ENCODE assay signal across 8 mouse cellular contexts in genomic region chr11:101248258-101248994, GRCm38 (mm10). TPM values are rescaled to one million over a fixed set of nuclear protein-coding genes. Genes with fewer than 3 reads are reported as not detected.
DNase-seq lines count a peak whose midpoint lies in the region; ATAC-seq and TF ChIP-seq lines count a peak whose summit lies in the region.

No protein-coding gene starts in this region.

- TF ChIP-seq POLR2A in thymus, adult 2 months (IDR thresholded peaks at IDR 0.05; ENCODE audit: control insufficient read depth, extremely low read depth, insufficient read depth, low read length, poor library complexity), result no peak

- DNase-seq in thymus, adult 2 months, result peak; percentile 57
- DNase-seq in thymus, adult 18-20 months, result no peak
- DNase-seq in cerebellum, adult 8-10 months, result peak; percentile 42
- DNase-seq in heart, adult 18-20 months, result peak; percentile 85 to 89
- peak; percentile 84 for DNase-seq in kidney, adult 18-20 months

- H3K27ac ChIP-seq in thymus, adult 2 months (ENCODE audit: control insufficient read depth, insufficient read depth, low read length), result no peak overlapping the region
- H3K27ac ChIP-seq in limb, embryonic 12.5 days, result no peak overlapping the region
- no peak overlapping the region for H3K27ac ChIP-seq in neural tube, embryonic 13.5 days (replicated peaks)

- peaks cover 16% of the 10 kb centered on the region for H3K27me3 ChIP-seq in thymus, adult 2 months (ENCODE audit: control insufficient read depth, insufficient read depth, low read length)
- H3K27me3 ChIP-seq in limb, embryonic 12.5 days, result peaks cover 22% of the 10 kb centered on the region
- H3K27me3 ChIP-seq in neural tube, embryonic 13.5 days, result peaks cover 55% of the 10 kb centered on the region

- no peaks in the 10 kb centered on the region for H3K36me3 ChIP-seq in thymus, adult 2 months (ENCODE audit: control insufficient read depth, insufficient read depth, low read length)
- H3K36me3 ChIP-seq in limb, embryonic 12.5 days, result no peaks in the 10 kb centered on the region
- no peaks in the 10 kb centered on the region for H3K36me3 ChIP-seq in neural tube, embryonic 13.5 days

- no peak for ATAC-seq in limb, embryonic 12.5 days (ENCODE audit: insufficient number of reproducible peaks, insufficient read depth, low FRiP score, low TSS enrichment, low read depth)
- no peak for ATAC-seq in neural tube, embryonic 13.5 days (ENCODE audit: low read depth)
- ATAC-seq in megakaryocyte-erythroid progenitor cell, adult 5-6 weeks (replicated peaks; ENCODE audit: low FRiP score, low TSS enrichment, poor library complexity, severe bottlenecking), result no peak; the same call in 1 of the 2 replicates

- H3K9ac ChIP-seq in limb, embryonic 12.5 days (replicated peaks), result no peak overlapping the region
- no peak overlapping the region for H3K9ac ChIP-seq in neural tube, embryonic 13.5 days

- H3K4me2 ChIP-seq in limb, embryonic 12.5 days, result peak overlapping the region; percentile 2; the same call in 1 of the 2 replicates
- peak overlapping the region; percentile 93; the same call in 1 of the 2 replicates for H3K4me2 ChIP-seq in neural tube, embryonic 13.5 days

- H3K4me1 ChIP-seq in thymus, adult 2 months (replicated peaks; ENCODE audit: control insufficient read depth, insufficient read depth, low read length), result peaks cover 6% of the 10 kb centered on the region
- peaks cover 39% of the 10 kb centered on the region for H3K4me1 ChIP-seq in limb, embryonic 12.5 days (replicated peaks)
- H3K4me1 ChIP-seq in neural tube, embryonic 13.5 days (replicated peaks), result peaks cover 31% of the 10 kb centered on the region

- TF ChIP-seq CTCF in thymus, adult 2 months (IDR thresholded peaks at IDR 0.05; ENCODE audit: borderline replicate concordance, control insufficient read depth, extremely low read depth, insufficient read depth, low read length, poor library complexity), result no peak

- H3K9me3 ChIP-seq in limb, embryonic 12.5 days, result no peaks in the 10 kb centered on the region
- H3K9me3 ChIP-seq in neural tube, embryonic 13.5 days, result no peaks in the 10 kb centered on the region

- no peak overlapping the region for H3K4me3 ChIP-seq in thymus, adult 2 months (ENCODE audit: control insufficient read depth, insufficient read depth, low read length)
- H3K4me3 ChIP-seq in limb, embryonic 12.5 days (replicated peaks), result no peak overlapping the region
- H3K4me3 ChIP-seq in neural tube, embryonic 13.5 days, result no peak overlapping the region

- 47% methylated on average over 14 of the region's 14 CpGs for WGBS in thymus, adult 2 months
- 29% methylated on average over 14 of the region's 14 CpGs for WGBS in limb, embryonic 12.5 days
- 39% methylated on average over 14 of the region's 14 CpGs for WGBS in neural tube, embryonic 13.5 days

RNA-seq across cellular contexts. Expression of gene Ramp2, which starts 2.6 kb away (rescaled TPM):
- polyA plus RNA-seq in thymus, adult 2 months (2012; rRNA removed), result 13.5 and 20.5 TPM in 2 replicates
- 100 to 1,000 TPM in 1 of 2 experiments, 10 to 100 TPM in 1; 74.7 to 100 TPM for total RNA-seq in heart, adult 18-20 months (2021)
- polyA plus RNA-seq in limb, embryonic 12.5 days (2016; fragmentation: Nextera tagmentation; extraction: Ambion mirVana), result 53.0 and 61.5 TPM in 2 replicates
- polyA plus RNA-seq in neural tube, embryonic 13.5 days (2015; fragmentation: Nextera tagmentation; extraction: Ambion mirVana), result 97.6 and 108 TPM in 2 replicates
- not detected in 2 replicates for total RNA-seq in megakaryocyte-erythroid progenitor cell, adult 5-6 weeks (2014; fragmentation: Nextera tagmentation)
- not detected in 2 replicates for total RNA-seq in megakaryocyte-erythroid progenitor cell, adult 5-6 weeks (2017)

RNA-seq across cellular contexts. Expression of gene Vps25, which starts 5.1 kb away (rescaled TPM):
- 88.3 and 92.6 TPM in 2 replicates for polyA plus RNA-seq in thymus, adult 2 months (2012; rRNA removed)
- total RNA-seq in heart, adult 18-20 months (2021), result 100 to 1,000 TPM in 1 of 2 experiments, 10 to 100 TPM in 1; 87.3 to 107 TPM
- polyA plus RNA-seq in limb, embryonic 12.5 days (2016; fragmentation: Nextera tagmentation; extraction: Ambion mirVana), result 94.1 and 104 TPM in 2 replicates
- polyA plus RNA-seq in neural tube, embryonic 13.5 days (2015; fragmentation: Nextera tagmentation; extraction: Ambion mirVana), result 114 and 117 TPM in 2 replicates
- total RNA-seq in megakaryocyte-erythroid progenitor cell, adult 5-6 weeks (2014; fragmentation: Nextera tagmentation), result 112 and 137 TPM in 2 replicates
- 44.7 and 71.5 TPM in 2 replicates for total RNA-seq in megakaryocyte-erythroid progenitor cell, adult 5-6 weeks (2017)

RNA-seq across cellular contexts. Expression of gene Wnk4, which starts 11.9 kb away (rescaled TPM):
- polyA plus RNA-seq in thymus, adult 2 months (2012; rRNA removed), result 1.2 TPM in 2 replicates
- 10 to 100 TPM in 1 of 2 experiments, 1 to 10 TPM in 1; 9.4 to 12.9 TPM for total RNA-seq in heart, adult 18-20 months (2021)
- polyA plus RNA-seq in limb, embryonic 12.5 days (2016; fragmentation: Nextera tagmentation; extraction: Ambion mirVana), result 9.4 and 12.4 TPM in 2 replicates
- polyA plus RNA-seq in neural tube, embryonic 13.5 days (2015; fragmentation: Nextera tagmentation; extraction: Ambion mirVana), result 5.5 and 6.8 TPM in 2 replicates
- total RNA-seq in megakaryocyte-erythroid progenitor cell, adult 5-6 weeks (2014; fragmentation: Nextera tagmentation), result 0.25 and 1.4 TPM in 2 replicates
- 0.05 and 0.30 TPM in 2 replicates for total RNA-seq in megakaryocyte-erythroid progenitor cell, adult 5-6 weeks (2017)

RNA-seq across cellular contexts. Expression of gene Ezh1, which starts 22.2 kb away (rescaled TPM):
- 38.8 and 43.3 TPM in 2 replicates for polyA plus RNA-seq in thymus, adult 2 months (2012; rRNA removed)
- total RNA-seq in heart, adult 18-20 months (2021), result 10 to 100 TPM; 29.8 to 36.4 TPM
- 14.2 and 16.4 TPM in 2 replicates for polyA plus RNA-seq in limb, embryonic 12.5 days (2016; fragmentation: Nextera tagmentation; extraction: Ambion mirVana)
- polyA plus RNA-seq in neural tube, embryonic 13.5 days (2015; fragmentation: Nextera tagmentation; extraction: Ambion mirVana), result 15.4 and 17.9 TPM in 2 replicates
- 18.2 and 20.6 TPM in 2 replicates for total RNA-seq in megakaryocyte-erythroid progenitor cell, adult 5-6 weeks (2014; fragmentation: Nextera tagmentation)
- 13.8 and 20.3 TPM in 2 replicates for total RNA-seq in megakaryocyte-erythroid progenitor cell, adult 5-6 weeks (2017)

RNA-seq across cellular contexts. Expression of gene Cntd1, which starts 30.4 kb away (rescaled TPM):
- polyA plus RNA-seq in thymus, adult 2 months (2012; rRNA removed), result 0.71 and 0.84 TPM in 2 replicates
- total RNA-seq in heart, adult 18-20 months (2021), result under 1 TPM; 0.15 to 0.23 TPM
- polyA plus RNA-seq in limb, embryonic 12.5 days (2016; fragmentation: Nextera tagmentation; extraction: Ambion mirVana), result 1.0 and 1.6 TPM in 2 replicates
- polyA plus RNA-seq in neural tube, embryonic 13.5 days (2015; fragmentation: Nextera tagmentation; extraction: Ambion mirVana), result 0.89 and 1.0 TPM in 2 replicates
- 2.3 and 3.7 TPM in 2 replicates for total RNA-seq in megakaryocyte-erythroid progenitor cell, adult 5-6 weeks (2014; fragmentation: Nextera tagmentation)
- 2.1 and 4.2 TPM in 2 replicates for total RNA-seq in megakaryocyte-erythroid progenitor cell, adult 5-6 weeks (2017)

Comparison
In these comparisons a context has a peak if more than half of its experiments do, and no peak if none do; other contexts are left out.
1. DNase-seq: peak in thymus, adult 2 months (single experiment), cerebellum, adult 8-10 months (single experiment), heart, adult 18-20 months (2 of 2) and kidney, adult 18-20 months (single experiment); none in thymus, adult 18-20 months (0 of 2).